Mouse (Mus musculus) ES-CJ7 (cell line): ENCODE measurements around the gene Trip10.

Source experiments
- DNase-seq: peaks from one replicate; pipeline ENCODE4 v3.0.0; 2011; ENCODE audit warnings: low read depth, low spot score

Trip10 gene

GRCm38 (mm10) chr17:57249186-57250181 lies at the start of gene Trip10:
TSS of gene Trip10 (plus strand) at chr17:57249455.
- peak; percentile 90 for DNase-seq

- DNase-seq: no peak
Measured at GRCm38 (mm10) chr17:57201841-57202724, 47.2 kb upstream of the Trip10 start.

GRCm38 (mm10) chr17:57207938-57208337 lies 41.3 kb upstream of the Trip10 start:
- DNase-seq: no peak

GRCm38 (mm10) chr17:57209330-57209729 lies 39.9 kb upstream of the Trip10 start:
- peak; percentile 27 for DNase-seq

GRCm38 (mm10) chr17:57211501-57211900 lies 37.8 kb upstream of the Trip10 start:
- DNase-seq: peak; percentile 51

GRCm38 (mm10) chr17:57214676-57215387 lies 34.4 kb upstream of the Trip10 start:
- peak; percentile 46 for DNase-seq

- no peak for DNase-seq
Measured at GRCm38 (mm10) chr17:57218335-57218900, 30.8 kb upstream of the Trip10 start.

- DNase-seq: peak; percentile 57
Measured at GRCm38 (mm10) chr17:57219167-57219883, 29.9 kb upstream of the Trip10 start.

- DNase-seq: peak; percentile 46
Measured at GRCm38 (mm10) chr17:57219884-57220207, 29.4 kb upstream of the Trip10 start.

GRCm38 (mm10) chr17:57221911-57222310 lies 27.3 kb upstream of the Trip10 start:
- DNase-seq: no peak

GRCm38 (mm10) chr17:57223313-57223712 lies 25.9 kb upstream of the Trip10 start:
- no peak for DNase-seq

- DNase-seq: no peak
Measured at GRCm38 (mm10) chr17:57227468-57227867, 21.8 kb upstream of the Trip10 start.

GRCm38 (mm10) chr17:57228014-57228413 lies 21.2 kb upstream of the Trip10 start, which contains the start of gene C3:
TSS of gene C3 (minus strand) at chr17:57228136.
- no peak for DNase-seq

GRCm38 (mm10) chr17:57228873-57229272 lies 20.4 kb upstream of the Trip10 start:
- DNase-seq: no peak

GRCm38 (mm10) chr17:57229851-57230727 lies 19.2 kb upstream of the Trip10 start:
- DNase-seq: no peak

GRCm38 (mm10) chr17:57230728-57231125 lies 18.5 kb upstream of the Trip10 start:
- DNase-seq: no peak

GRCm38 (mm10) chr17:57231321-57231771 lies 17.9 kb upstream of the Trip10 start:
- no peak for DNase-seq

GRCm38 (mm10) chr17:57232200-57232599 lies 17.1 kb upstream of the Trip10 start:
- DNase-seq: no peak

- DNase-seq: no peak
Measured at GRCm38 (mm10) chr17:57233038-57233437, 16.2 kb upstream of the Trip10 start.
